Mouse (Mus musculus) bone marrow macrophage, adult 2 months (primary cell): ENCODE measurements around the gene Shisa6.

Experiments used
- CTCF ChIP-seq: IDR thresholded peaks from 2 replicates; pipeline ENCODE4 v1.5.1; 2012; ENCODE audit warnings: low read depth, mild to moderate bottlenecking, low read length, moderate library complexity
- POLR2A ChIP-seq: IDR thresholded peaks from 2 replicates; pipeline ENCODE4 v1.6.1; 2012; ENCODE audit warnings: mild to moderate bottlenecking, low read depth, low read length, borderline replicate concordance

GRCm38 (mm10) chr11:66526046-66526980 lies 549 bp upstream of the Shisa6 start:
- TF ChIP-seq CTCF, result no peak
- TF ChIP-seq POLR2A, result no peak
